9 mouse cellular contexts compared by ENCODE assay signal in the genomic region with DNA sequence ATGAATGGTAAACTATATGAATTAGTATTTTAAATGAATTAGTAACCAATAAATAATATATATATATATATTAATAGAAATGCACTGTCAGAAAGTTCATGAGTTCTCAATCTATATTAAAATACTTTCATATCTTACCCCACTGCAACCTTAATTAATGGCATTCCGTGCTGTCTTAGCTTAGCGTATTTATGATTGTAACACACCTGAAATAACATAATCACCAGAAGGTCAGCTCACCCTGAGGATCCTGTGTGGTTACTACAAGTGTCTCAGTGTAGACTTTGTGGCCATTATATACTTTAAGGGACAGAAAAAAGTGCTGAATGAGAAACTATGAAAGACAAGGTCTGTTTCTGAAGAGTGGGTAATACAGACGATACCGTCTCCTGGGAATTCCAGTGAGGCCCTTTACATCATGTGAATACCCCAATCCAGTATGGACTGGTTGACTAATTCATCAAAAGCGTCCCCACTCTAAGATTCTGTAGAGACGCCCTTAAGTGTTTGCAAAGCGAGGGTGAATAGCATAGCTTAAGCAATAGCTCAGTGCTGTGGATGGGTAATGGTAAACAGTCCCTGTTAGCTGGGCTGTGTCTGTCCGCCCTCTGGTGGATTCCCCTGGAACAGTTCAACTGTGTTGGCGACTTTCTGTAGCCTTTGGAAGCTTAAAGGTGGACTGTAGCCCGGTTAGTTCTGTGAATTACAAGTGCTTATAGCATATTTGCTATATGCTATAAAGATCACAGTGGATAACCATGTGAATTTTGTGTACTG.
DNase-seq lines count a peak whose midpoint lies in the region; ATAC-seq lines count a peak whose summit lies in the region.
"Had no signal": no experiment of that assay in that cellular context is flagged by ENCODE, and none has a peak within 500 bp of the region (broad histone marks: within the 10 kb centered on the region; RNA-seq: fewer than 3 reads in every experiment).

No protein-coding gene starts in this region.

- peak; percentile 86 for DNase-seq in NIH3T3 (ENCODE audit: low read depth)
- peak; percentile 77 for DNase-seq in cerebellum, adult 9-11 months
- peak; percentile 72 to 73 for DNase-seq in frontal cortex, postnatal 25 days (ENCODE audit: low spot score in 2 of 2)
- DNase-seq in layer of hippocampus, adult 9-11 months, result peak; percentile 67
- DNase-seq in ovary, postnatal 10 days (ENCODE audit: low spot score), result peak; percentile 36
- DNase-seq in thymus, postnatal 25 days, result peak; percentile 57

- H3K27me3 ChIP-seq in hindbrain, embryonic 13.5 days, result no peaks in the 10 kb centered on the region
- H3K27me3 ChIP-seq in lung, embryonic 16.5 days (ENCODE audit: control insufficient read depth, insufficient read depth, low read depth, low read length), result no peaks in the 10 kb centered on the region

- 49% methylated on average over 10 of the region's 10 CpGs for WGBS in hindbrain, embryonic 13.5 days
- WGBS in lung, embryonic 16.5 days, result 26% methylated on average over 10 of the region's 10 CpGs

- H3K4me3 ChIP-seq in hindbrain, embryonic 13.5 days, result no peak overlapping the region
- no peak overlapping the region for H3K4me3 ChIP-seq in lung, embryonic 16.5 days (ENCODE audit: low read length)

- H3K36me3 ChIP-seq in hindbrain, embryonic 13.5 days, result peaks cover 14% of the 10 kb centered on the region
- peaks cover 26% of the 10 kb centered on the region for H3K36me3 ChIP-seq in lung, embryonic 16.5 days (ENCODE audit: control insufficient read depth, insufficient read depth, low read length)

- ATAC-seq in hindbrain, embryonic 13.5 days (ENCODE audit: low FRiP score), result peak; percentile 86
- peak; percentile 94 for ATAC-seq in lung, embryonic 16.5 days (ENCODE audit: low read depth)

- no peak overlapping the region for H3K27ac ChIP-seq in hindbrain, embryonic 13.5 days
- H3K27ac ChIP-seq in lung, embryonic 16.5 days (ENCODE audit: low read length), result peak overlapping the region; percentile 23
- H3K27ac ChIP-seq: macrophage had no signal

- no peaks in the 10 kb centered on the region for H3K4me1 ChIP-seq in hindbrain, embryonic 13.5 days (replicated peaks)
- peaks cover 3% of the 10 kb centered on the region; the same call in 1 of the 2 replicates for H3K4me1 ChIP-seq in lung, embryonic 16.5 days (replicated peaks; ENCODE audit: control insufficient read depth, insufficient read depth, low read length)

- no peak overlapping the region for H3K9ac ChIP-seq in hindbrain, embryonic 13.5 days
- H3K9ac ChIP-seq in lung, embryonic 16.5 days (ENCODE audit: low read length), result no peak overlapping the region

- no peaks in the 10 kb centered on the region for H3K9me3 ChIP-seq in hindbrain, embryonic 13.5 days
- H3K9me3 ChIP-seq in lung, embryonic 16.5 days (ENCODE audit: control insufficient read depth, low read length), result no peaks in the 10 kb centered on the region

- H3K4me2 ChIP-seq in hindbrain, embryonic 13.5 days, result no peak overlapping the region
- H3K4me2 ChIP-seq in lung, embryonic 16.5 days (ENCODE audit: low read depth, low read length), result no peak overlapping the region

Comparison
In these comparisons a context has a peak if more than half of its experiments do, and no peak if none do; other contexts are left out.
1. DNase-seq: peak in every context shown above with its lines; median percentile 86 in NIH3T3; 77 in cerebellum, adult 9-11 months; 72 in frontal cortex, postnatal 25 days; 67 in layer of hippocampus, adult 9-11 months; 57 in thymus, postnatal 25 days; 36 in ovary, postnatal 10 days.